Mouse (Mus musculus) retina, embryonic 14.5 days (tissue): ENCODE data around the gene Jmjd6.
A peak's percentile ranks its signal among the peaks of the same experiment; 100 is the strongest.
"Not testable (repeated sequence)": the region's sequence is repeated elsewhere in the genome, so short reads cannot be mapped to it uniquely, and the experiment has no call there.

Source experiments
- DNase-seq: peaks from one replicate; pipeline ENCODE4 v3.0.0-alpha.2; 2015; ENCODE audit warnings: low spot score

Gene Jmjd6

GRCm38 (mm10) chr11:116823885-116824284, 19.4 kb downstream of the Jmjd6 start:
- not testable (repeated sequence) for DNase-seq

GRCm38 (mm10) chr11:116823255-116823654, 20.0 kb downstream of the Jmjd6 start:
- no peak for DNase-seq

GRCm38 (mm10) chr11:116822626-116823025, 20.6 kb downstream of the Jmjd6 start:
- no peak for DNase-seq

GRCm38 (mm10) chr11:116822215-116822614, 21.0 kb downstream of the Jmjd6 start:
- no peak for DNase-seq

GRCm38 (mm10) chr11:116821057-116821940, 21.9 kb downstream of the Jmjd6 start:
- DNase-seq: no peak

GRCm38 (mm10) chr11:116819932-116820593, 23.2 kb downstream of the Jmjd6 start:
- no peak for DNase-seq

- DNase-seq: no peak
Observed at GRCm38 (mm10) chr11:116818722-116819121, 24.5 kb downstream of the Jmjd6 start.

- no peak for DNase-seq
Observed at GRCm38 (mm10) chr11:116817567-116817966, 25.7 kb downstream of the Jmjd6 start.

- DNase-seq: no peak
Observed at GRCm38 (mm10) chr11:116816769-116817168, 26.5 kb downstream of the Jmjd6 start.

GRCm38 (mm10) chr11:116814884-116815415, 28.3 kb downstream of the Jmjd6 start:
- no peak for DNase-seq

- DNase-seq: peak; percentile 88
Observed at GRCm38 (mm10) chr11:116814076-116814883, 29.0 kb downstream of the Jmjd6 start.

- DNase-seq: no peak
Observed at GRCm38 (mm10) chr11:116813610-116814009, 29.6 kb downstream of the Jmjd6 start.

- DNase-seq: peak; percentile 77
Observed at GRCm38 (mm10) chr11:116812793-116813529, 30.3 kb downstream of the Jmjd6 start.

GRCm38 (mm10) chr11:116810983-116811901, 32.0 kb downstream of the Jmjd6 start:
- DNase-seq: peak; percentile 97

- peak; percentile 51 for DNase-seq
Observed at GRCm38 (mm10) chr11:116810528-116810927, 32.7 kb downstream of the Jmjd6 start.

- DNase-seq: no peak
Observed at GRCm38 (mm10) chr11:116809520-116809919, 33.7 kb downstream of the Jmjd6 start.

- DNase-seq: no peak
Observed at GRCm38 (mm10) chr11:116808811-116809395, 34.3 kb downstream of the Jmjd6 start.

- peak; percentile 94 for DNase-seq
Observed at GRCm38 (mm10) chr11:116807938-116808606, 35.2 kb downstream of the Jmjd6 start.

- no peak for DNase-seq
Observed at GRCm38 (mm10) chr11:116807526-116807925, 35.7 kb downstream of the Jmjd6 start.
